Mouse (Mus musculus) cerebellum, postnatal 25 days (tissue): ENCODE measurements around the gene Krcc1.

Experiments used
- DNase-seq, 2 experiments: peaks; one replicate each; pipeline ENCODE4 v3.0.0; 2021; ENCODE audit warnings: mixed read lengths in 2 of 2

Gene Krcc1

DNA sequence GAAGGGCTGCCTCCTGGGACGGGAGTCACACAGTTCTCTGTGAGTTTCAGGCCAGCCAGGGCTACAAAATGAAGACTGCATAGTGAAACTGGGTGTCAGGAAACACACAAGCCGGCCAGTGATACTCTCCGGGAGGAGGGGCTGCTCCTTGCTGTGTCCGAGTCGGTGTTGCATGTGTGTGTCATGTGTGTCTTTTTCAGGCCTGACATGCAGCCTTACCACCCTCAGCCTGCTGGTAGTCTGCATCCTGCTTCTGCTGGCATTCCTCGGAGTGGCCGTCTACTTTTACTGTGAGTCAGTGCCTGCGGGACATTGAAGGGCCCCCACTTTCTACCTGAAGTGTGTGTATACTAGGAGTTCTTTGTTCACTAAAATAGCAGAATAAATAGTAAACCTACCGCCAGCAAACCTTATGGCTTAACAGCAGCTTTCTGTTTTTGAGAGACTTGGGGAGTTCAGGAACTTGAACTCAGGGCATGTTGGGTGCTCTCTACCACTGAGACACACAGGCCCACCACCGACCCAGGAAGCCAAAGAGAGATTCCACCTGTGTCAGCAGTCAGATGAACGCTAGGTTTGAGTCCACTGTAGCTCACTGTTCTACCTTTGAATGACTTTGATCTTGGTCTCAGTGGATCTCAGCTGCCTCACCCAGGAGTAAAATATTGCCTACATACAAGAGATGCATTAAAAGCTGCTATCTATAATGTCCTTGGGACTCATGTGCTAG lies 60.9 kb downstream of the Krcc1 start:
- no peak for DNase-seq

- no peak for DNase-seq
These were observed 61.6 kb downstream of the Krcc1 start for GRCm38 (mm10) chr6:71333031-71333430.

GRCm38 (mm10) chr6:71333578-71334273 lies 62.2 kb downstream of the Krcc1 start:
- no peak for DNase-seq
